Mouse (Mus musculus): Measurements from ENCODE around the gene Dph6. TPM values are rescaled to one million over a fixed set of nuclear protein-coding genes. Genes with fewer than 3 reads are reported as not detected.

The Dph6 gene
- polyA plus RNA-seq (2015; fragmentation: Nextera tagmentation; extraction: Ambion mirVana), result 14.5 and 16.5 TPM in 2 replicates

GRCm38 (mm10) chr2:114654365-114655239 lies at the start of gene Dph6:
TSS of gene Dph6 (minus strand) at chr2:114654964.

